In the genomic region with DNA sequence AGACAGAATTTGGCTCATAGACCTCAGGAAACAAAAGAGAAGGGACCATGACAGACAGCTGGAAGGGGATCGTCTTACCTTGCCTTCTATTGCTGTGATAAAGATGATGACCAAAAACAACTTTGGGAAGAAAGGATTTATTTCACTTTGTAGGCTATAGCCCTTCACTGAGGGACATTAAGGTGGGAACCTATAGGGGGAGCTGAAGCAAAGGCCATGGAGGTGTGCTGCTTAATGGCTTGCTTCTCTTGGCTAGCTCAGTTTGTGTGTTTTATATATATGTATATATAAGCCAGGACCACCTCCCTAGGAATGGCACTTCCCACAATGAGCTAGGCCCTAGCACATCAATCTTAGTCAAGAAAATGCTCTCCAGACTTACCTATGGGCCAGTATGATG, we compare ENCODE assay signal across 24 mouse cellular contexts.
DNase-seq lines count a peak whose midpoint lies in the region; ATAC-seq and TF ChIP-seq lines count a peak whose summit lies in the region.
"Had no signal": no experiment of that assay in that cellular context is flagged by ENCODE, and none has a peak within 500 bp of the region (broad histone marks: within the 10 kb centered on the region; RNA-seq: fewer than 3 reads in every experiment).

No protein-coding gene starts in this region.

- no peaks in the 10 kb centered on the region for H3K4me1 ChIP-seq in intestine, postnatal 0 days (replicated peaks; ENCODE audit: control insufficient read depth, insufficient read depth, low read length)
- H3K4me1 ChIP-seq in intestine, embryonic 16.5 days (ENCODE audit: control insufficient read depth, insufficient read depth, low read length): no peaks in the 10 kb centered on the region
- H3K4me1 ChIP-seq: embryonic facial prominence, embryonic 10.5 days; embryonic facial prominence, embryonic 13.5 days; forebrain, embryonic 12.5 days; forebrain, embryonic 15.5 days; hindbrain, embryonic 12.5 days; hindbrain, embryonic 15.5 days had no signal

- no peaks in the 10 kb centered on the region for H3K27me3 ChIP-seq in intestine, postnatal 0 days (replicated peaks; ENCODE audit: control insufficient read depth, insufficient read depth, low read length)
- no peaks in the 10 kb centered on the region for H3K27me3 ChIP-seq in intestine, embryonic 16.5 days (replicated peaks; ENCODE audit: control insufficient read depth, insufficient read depth, low read length)
- H3K27me3 ChIP-seq: embryonic facial prominence, embryonic 13.5 days; forebrain, embryonic 12.5 days; forebrain, embryonic 15.5 days; hindbrain, embryonic 12.5 days; hindbrain, embryonic 15.5 days had no signal

- H3K9me3 ChIP-seq in intestine, postnatal 0 days (ENCODE audit: control insufficient read depth): no peaks in the 10 kb centered on the region
- no peaks in the 10 kb centered on the region for H3K9me3 ChIP-seq in intestine, embryonic 16.5 days (ENCODE audit: control insufficient read depth, low read length)
- H3K9me3 ChIP-seq: embryonic facial prominence, embryonic 10.5 days; embryonic facial prominence, embryonic 13.5 days; forebrain, embryonic 12.5 days; forebrain, embryonic 15.5 days; G1E; hindbrain, embryonic 12.5 days; hindbrain, embryonic 15.5 days had no signal

- H3K4me2 ChIP-seq in intestine, postnatal 0 days (replicated peaks; ENCODE audit: low read depth): no peak overlapping the region
- H3K4me2 ChIP-seq in intestine, embryonic 16.5 days (ENCODE audit: low read depth, low read length): no peak overlapping the region
- H3K4me2 ChIP-seq: embryonic facial prominence, embryonic 13.5 days; forebrain, embryonic 12.5 days; forebrain, embryonic 15.5 days; heart, embryonic 11.5 days; hindbrain, embryonic 12.5 days; hindbrain, embryonic 15.5 days had no signal

- no peak for ATAC-seq in intestine, postnatal 0 days
- no peak for ATAC-seq in intestine, embryonic 16.5 days
- ATAC-seq: forebrain, embryonic 15.5 days had no signal

- no peak overlapping the region for H3K9ac ChIP-seq in intestine, postnatal 0 days (ENCODE audit: low read depth, low read length)
- H3K9ac ChIP-seq in intestine, embryonic 16.5 days (ENCODE audit: low read depth, low read length): no peak overlapping the region
- H3K9ac ChIP-seq: embryonic facial prominence, embryonic 13.5 days; forebrain, embryonic 12.5 days; forebrain, embryonic 15.5 days; hindbrain, embryonic 12.5 days; hindbrain, embryonic 15.5 days had no signal

- DNase-seq in 416B (ENCODE audit: low read depth): peak; percentile 4
- peak; percentile 24 for DNase-seq in A20 (ENCODE audit: low read depth, low spot score)
- no peak for DNase-seq in spleen, postnatal 4 days (ENCODE audit: low spot score in 2 of 2)
- no peak for DNase-seq in spleen, postnatal 14 days (ENCODE audit: low spot score in 2 of 2)
- DNase-seq: adrenal gland, adult 2 months; adrenal gland, postnatal 14 days; B cell, adult 2 months; cerebellum, adult 11-12 months; cerebellum, adult 8-10 months; cerebellum, postnatal 10 days; cerebellum, postnatal 36 days; embryo, embryonic 11 days; gastrocnemius, postnatal 14 days had no signal

- peak; percentile 20; the same call in 1 of the 2 replicates for TF ChIP-seq CTCF in intestine, postnatal 0 days (IDR thresholded peaks at IDR 0.05; ENCODE audit: low read depth)

- no peak overlapping the region for H3K27ac ChIP-seq in intestine, postnatal 0 days (ENCODE audit: low read depth, low read length)
- H3K27ac ChIP-seq in intestine, embryonic 16.5 days (ENCODE audit: low read length): no peak overlapping the region
- H3K27ac ChIP-seq: embryonic facial prominence, embryonic 10.5 days; embryonic facial prominence, embryonic 13.5 days; forebrain, embryonic 12.5 days; forebrain, embryonic 15.5 days; hindbrain, embryonic 12.5 days; hindbrain, embryonic 15.5 days had no signal

- no peak overlapping the region for H3K4me3 ChIP-seq in intestine, postnatal 0 days (ENCODE audit: low read depth, low read length)
- H3K4me3 ChIP-seq in intestine, embryonic 16.5 days (ENCODE audit: low read length): no peak overlapping the region
- H3K4me3 ChIP-seq: embryonic facial prominence, embryonic 10.5 days; embryonic facial prominence, embryonic 13.5 days; erythroblast, embryonic 14.5 days; forebrain, embryonic 12.5 days; forebrain, embryonic 15.5 days; hindbrain, embryonic 12.5 days; hindbrain, embryonic 15.5 days had no signal

- no peaks in the 10 kb centered on the region for H3K36me3 ChIP-seq in intestine, postnatal 0 days (ENCODE audit: control insufficient read depth, insufficient read depth)
- H3K36me3 ChIP-seq in intestine, embryonic 16.5 days (ENCODE audit: control insufficient read depth, insufficient read depth, low read length): no peaks in the 10 kb centered on the region
- H3K36me3 ChIP-seq: embryonic facial prominence, embryonic 10.5 days; embryonic facial prominence, embryonic 13.5 days; forebrain, embryonic 12.5 days; forebrain, embryonic 15.5 days; G1E; hindbrain, embryonic 12.5 days; hindbrain, embryonic 15.5 days had no signal

- 87% methylated on average over 1 of the region's 1 CpGs for WGBS in intestine, postnatal 0 days
- 77% methylated on average over 1 of the region's 1 CpGs for WGBS in intestine, embryonic 16.5 days

Comparison
In these comparisons a context has a peak if more than half of its experiments do, and no peak if none do; other contexts are left out.
1. DNase-seq: peak in 416B (single experiment) and A20 (single experiment); none in spleen, postnatal 4 days (0 of 2) and spleen, postnatal 14 days (0 of 2).